Mouse (Mus musculus) mouse trophoblast stem cell (cell line): ENCODE measurements around the gene Nanog.

ENCODE experiments used
- in situ Hi-C, 2 experiments: fragments of 300-500 bp; cut with MseI, MboI; formaldehyde crosslinking; loops; 2 replicates in 1 of 2; 3 replicates in 1 of 2; pipeline ENCODE4 v1.15.1; 2025

Gene Nanog

DNA sequence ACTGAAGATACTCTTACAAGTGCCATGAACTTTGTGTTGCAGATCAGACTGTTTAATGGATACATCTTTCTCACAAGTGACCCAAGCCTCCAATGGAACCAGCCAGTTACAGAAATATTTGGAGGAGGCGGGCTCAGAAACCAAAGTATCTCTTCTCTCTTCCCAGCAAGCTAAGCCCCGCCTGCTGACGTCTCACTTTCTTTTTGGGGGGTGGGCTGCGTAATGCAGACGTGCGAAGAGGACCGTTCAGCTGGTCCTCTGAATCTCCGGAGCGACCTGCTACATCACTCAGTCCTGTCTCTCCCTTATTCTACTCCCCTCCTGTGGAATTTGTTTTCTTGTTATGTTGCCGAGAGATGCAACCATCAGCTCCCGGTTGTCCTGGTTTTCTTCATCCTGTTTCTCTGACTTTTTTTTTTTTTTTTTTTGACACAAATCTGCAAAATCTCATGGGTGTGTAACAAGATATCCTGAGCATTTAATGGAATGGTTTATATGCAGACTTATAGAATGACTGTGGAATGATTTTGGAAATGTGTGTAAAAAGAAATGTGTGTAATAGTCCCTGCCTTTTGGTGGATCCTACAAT, 53.8 kb downstream of the Nanog start:
- in situ Hi-C loops, result no loop called here

DNA sequence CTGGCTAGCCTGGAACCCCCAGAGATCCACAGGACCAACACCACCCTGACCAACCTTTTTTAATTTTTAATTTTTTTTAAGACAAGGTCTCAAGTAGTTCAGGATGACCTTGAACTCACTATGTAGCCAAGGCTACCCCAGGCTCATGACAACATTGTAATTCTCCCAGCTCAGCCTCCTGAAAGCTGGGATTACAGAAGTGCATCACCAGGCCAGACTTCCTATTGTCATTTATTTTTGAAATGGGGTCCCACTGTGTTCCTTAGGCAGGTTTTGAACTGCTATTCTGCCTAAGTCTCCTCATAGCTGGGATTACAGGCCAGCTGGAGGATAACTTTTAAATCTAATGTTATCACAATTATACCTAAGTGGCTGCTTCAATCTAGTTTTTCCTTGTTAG, 54.6 kb downstream of the Nanog start:
- in situ Hi-C loops, result no loop called here

DNA sequence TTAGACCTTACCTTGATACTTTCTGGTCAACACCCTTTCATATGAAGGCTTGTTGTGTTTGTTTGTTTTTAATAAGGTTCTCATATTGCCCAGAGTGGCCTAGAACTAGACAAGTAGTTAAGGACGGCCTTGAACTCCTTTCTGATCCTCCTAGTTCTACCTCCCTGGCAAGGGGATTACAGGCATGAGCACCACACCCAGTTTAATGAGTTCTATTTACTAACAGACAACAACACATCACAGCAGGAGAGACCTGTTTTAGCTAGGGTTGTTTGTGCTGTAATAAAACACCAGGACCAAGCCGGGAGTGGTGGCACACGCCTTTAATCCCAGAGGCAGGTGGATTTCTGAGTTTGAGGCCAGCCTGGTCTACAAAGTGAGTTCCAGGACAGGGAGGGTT, 55.2 kb downstream of the Nanog start:
- in situ Hi-C loops, result no loop called here

DNA sequence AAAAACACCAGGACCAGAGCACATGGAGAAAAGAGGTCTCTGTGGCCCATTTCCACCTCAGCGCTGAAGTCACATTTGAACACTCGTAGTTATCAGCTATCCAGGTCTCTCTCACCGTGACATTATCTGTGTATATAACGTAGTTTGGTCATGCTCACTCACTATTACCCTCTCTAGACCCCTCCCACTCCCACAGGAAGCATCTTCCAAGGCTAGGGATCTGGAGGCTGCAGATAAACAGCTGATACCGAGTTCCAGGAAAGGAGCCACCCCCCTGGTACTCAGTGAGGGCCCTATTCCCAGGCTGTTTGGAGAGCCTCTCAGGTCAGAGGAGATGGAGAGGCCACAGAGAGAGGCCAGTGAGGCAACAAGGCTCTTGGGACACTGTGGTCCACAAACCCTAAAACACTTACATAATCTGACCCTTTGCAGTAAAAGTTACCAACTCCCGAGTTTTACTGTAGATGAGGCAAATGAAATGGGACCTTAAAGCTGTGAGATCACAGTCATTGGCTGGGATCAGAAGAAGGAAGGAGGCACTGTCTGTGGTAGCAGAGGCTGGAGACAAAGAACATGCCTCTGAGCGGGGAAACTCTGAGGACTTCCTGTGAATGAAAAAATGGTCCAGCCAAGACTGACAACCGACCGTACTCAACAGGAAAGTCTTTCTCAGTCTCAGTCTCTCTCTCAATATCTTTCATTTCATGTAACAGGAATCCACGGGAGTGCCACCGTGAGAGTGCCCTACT, 55.8 kb downstream of the Nanog start:
- in situ Hi-C loops, result no loop called here

DNA sequence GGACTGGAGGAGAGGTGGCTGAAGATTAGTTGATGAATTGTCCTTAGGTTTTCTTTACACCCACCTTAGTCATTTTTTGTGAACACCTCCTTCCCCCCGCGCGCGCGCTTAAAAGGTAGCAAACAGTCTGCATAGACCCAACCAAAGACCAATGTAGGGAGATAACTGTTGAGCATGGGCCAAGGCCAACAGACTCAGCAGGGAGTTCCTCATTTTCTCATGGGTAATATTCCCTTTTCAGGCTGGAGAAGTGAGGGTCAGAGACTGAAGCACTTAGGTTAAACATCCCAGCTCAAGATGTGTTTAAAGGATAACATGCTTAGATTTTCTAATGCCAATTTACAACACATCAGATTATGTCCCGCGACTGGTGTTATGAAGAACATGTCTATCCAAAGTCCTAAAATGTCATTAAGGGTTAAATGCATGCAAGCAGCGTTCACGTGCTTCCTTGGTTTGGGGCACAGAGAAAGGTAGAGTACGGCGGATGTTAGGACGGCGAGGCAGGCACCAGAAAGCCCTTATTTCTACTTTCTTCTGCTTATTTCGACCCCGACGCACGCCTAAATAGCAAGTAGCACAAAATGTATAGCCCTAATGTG, 56.7 kb downstream of the Nanog start:
- in situ Hi-C loops, result no loop called here
